Mouse (Mus musculus) R1 (cell line): ENCODE measurements around the gene Slc22a4.
"Not testable (repeated sequence)": the region's sequence is repeated elsewhere in the genome, so short reads cannot be mapped to it uniquely, and the experiment has no call there.

Source experiments
- DNase-seq: peaks from one replicate; pipeline ENCODE4 v3.0.0-alpha.2; 2018; ENCODE audit warnings: low read depth, low spot score

The Slc22a4 gene

DNA sequence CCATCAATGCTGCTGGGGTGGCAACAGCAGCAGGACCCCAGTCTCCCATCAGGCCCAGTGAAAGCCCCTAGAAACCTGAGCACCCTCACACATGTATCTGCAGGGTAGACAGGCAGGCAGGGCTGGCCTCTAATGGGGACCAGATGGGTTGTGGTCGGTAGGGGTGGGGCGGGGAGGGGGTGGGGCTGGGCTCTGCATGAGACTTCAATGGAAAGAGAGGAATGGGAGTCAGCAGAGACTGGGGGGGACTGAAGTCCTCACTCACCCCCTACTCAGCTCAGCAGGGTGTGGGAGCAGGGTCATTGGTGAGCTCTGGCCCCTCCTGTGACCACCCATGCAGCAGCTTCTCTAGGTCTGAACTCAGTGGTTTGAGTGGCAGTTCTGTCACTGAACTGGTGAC, 29.5 kb upstream of the Slc22a4 start:
- DNase-seq = no peak

GRCm38 (mm10) chr11:54056132-54056531, 28.2 kb upstream of the Slc22a4 start:
- no peak for DNase-seq

DNA sequence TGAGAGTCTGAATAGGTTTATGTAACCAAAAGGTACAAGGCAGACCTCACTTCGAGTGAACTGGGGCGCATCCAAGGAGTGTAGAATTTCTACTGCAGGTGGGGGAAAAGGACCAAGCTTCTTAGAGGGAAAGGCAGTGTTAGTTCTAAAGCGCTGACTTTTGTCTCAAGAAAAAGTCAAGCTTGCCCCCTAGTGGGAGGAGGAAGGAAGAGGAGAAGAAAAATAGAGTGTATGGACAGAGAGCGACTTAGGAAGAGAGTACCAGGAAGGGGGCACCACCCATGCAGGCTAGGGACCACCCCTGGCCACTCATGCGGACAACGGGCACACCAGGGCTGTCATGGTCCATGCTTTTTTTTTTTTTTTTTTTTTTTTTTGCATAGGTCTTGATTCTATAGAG, 26.4 kb upstream of the Slc22a4 start:
- DNase-seq = peak; percentile 67

- no peak for DNase-seq
These were observed 25.2 kb upstream of the Slc22a4 start for GRCm38 (mm10) chr11:54053090-54053489.

DNA sequence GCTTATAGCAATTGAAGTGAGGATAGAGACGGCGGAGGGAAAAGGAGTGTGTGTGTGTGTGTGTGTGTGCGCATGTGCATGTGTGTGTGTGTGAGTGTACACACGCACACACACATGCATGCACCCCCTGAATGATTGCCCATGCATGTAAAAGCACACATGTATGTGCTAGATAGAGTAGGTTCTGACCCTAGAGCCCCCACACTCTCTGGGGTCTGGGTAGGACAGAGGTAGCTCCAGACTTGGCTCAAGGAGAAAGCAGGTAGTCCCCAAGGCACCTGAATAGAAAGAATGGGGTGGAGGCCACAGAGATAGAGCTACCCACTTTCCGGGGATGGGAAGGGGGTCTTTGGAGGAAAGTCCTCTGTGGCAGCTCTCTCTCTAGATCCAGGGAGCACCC, 24.2 kb upstream of the Slc22a4 start:
- DNase-seq = no peak

DNA sequence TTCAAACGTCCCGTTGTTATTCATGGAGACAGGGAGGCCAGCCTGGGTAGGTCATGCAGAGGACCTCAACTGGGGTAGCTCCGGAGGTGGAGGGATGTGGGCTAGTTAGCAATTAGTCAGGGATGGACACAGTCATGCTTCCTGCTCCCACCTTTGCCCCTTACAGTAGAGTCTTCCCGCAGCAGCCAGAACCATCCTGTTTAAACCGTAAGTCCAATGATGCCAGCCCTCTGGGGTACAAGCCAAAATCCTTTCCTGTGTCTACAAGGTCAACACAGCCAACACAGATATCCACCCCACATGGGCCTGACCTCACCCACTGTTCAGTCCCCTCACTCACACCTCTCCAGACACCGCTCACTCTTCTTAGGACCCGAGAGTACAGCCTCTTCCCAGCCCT, 23.3 kb upstream of the Slc22a4 start:
- no peak for DNase-seq

DNA sequence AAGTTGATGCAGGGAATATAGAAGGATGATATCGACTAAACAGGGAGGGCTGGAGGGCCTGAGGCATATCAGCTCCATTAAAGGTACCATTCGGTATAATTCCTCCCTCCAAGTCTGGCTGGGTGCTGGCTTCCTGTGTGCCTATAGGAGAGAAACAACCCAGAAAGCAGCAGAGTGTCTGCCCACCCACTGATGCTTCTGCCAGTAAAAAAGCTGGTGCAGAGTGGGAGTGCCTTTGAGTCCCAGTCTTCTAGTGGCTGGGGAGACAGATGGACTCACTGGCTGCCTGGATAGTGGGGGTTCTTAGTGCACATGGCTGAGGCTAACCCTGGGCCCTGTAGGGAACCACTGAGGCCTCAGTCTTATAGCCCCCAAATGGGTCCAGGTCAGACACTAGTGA, 22.3 kb upstream of the Slc22a4 start:
- no peak for DNase-seq

DNA sequence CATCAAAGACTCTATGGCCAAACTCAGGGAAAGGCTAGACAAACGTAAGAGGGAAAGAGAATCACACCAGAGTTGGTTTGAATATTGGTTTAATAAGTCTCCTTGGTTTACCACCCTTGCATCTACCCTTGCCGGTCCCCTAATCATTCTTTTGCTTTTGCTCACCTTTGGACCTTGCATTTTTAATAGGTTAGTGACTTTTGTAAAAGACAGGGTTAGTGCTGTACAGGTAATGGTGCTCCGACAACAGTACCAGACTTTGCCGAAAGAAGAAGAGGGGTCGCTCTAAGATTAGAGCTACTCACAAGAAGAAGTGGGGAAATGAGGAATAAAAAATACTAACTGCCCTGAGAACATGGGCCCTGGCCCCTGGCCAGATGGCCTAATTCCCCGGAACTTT, 12.8 kb upstream of the Slc22a4 start:
- DNase-seq = no peak

GRCm38 (mm10) chr11:54032872-54033271, 5.0 kb upstream of the Slc22a4 start:
- DNase-seq = not testable (repeated sequence)

DNA sequence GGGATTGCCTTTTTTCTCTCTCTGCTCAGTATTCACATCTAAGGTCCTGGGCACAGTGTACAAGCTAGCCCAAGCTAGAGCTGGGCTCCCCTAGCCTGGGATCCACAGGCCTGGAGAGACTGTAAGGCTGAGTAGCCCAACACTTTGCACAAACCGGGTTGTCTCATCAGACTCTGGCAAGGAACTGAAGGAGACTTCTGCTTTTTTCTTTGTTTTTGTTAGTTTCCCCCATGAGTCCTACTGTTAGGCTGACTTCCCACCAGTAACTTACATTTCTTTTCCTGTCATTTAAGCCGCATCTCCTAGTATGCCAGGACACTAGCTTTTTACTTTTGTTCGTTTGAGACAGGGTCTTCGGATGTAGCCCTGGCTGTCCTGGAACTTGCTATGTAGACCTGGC, 1.1 kb upstream of the Slc22a4 start:
- no peak for DNase-seq

- DNase-seq = peak; percentile 21
These were observed 503 bp downstream of the Slc22a4 start for GRCm38 (mm10) chr11:54027131-54028043.

GRCm38 (mm10) chr11:54026491-54027041, 1.3 kb downstream of the Slc22a4 start:
- DNase-seq = no peak

GRCm38 (mm10) chr11:54021396-54022093, 6.3 kb downstream of the Slc22a4 start:
- no peak for DNase-seq

DNA sequence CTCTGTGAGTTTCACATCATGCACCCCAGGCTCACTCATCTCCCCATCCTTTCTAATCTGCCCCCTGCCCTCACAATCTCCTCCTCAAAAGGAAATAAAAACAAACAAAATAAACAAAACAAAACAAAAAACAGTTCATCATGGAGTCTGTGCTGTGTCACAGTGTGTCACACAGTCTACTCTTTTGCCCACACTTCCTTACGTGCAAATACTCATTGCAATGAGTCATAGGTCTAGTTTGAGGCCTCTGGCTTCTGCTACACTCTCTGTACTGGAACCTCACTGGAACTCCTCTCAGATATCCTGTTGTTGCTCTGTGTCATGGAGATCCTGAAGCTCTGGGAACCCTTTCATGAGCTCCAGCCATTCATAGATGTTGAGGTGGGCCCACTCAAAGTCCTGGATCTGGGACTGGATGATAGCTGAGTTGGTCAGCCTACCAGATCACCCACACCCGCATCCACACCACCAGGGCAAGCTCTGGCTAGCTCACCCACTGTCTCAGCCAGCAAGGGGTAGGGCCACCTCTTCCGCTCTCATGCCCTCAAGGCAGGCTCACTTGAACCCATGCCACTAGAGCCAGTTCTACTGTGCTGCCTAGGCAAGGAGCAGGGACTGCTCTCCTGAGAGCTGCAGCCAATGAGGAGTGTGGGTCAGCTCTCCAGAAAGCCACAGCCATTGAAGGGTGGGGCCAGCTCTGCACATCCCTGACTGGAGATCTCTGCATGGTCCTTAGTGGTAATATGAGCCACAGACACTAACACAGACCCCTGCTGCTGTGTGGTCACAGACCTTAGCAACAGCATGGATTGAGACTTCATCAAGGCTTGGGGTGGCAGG, 8.8 kb downstream of the Slc22a4 start:
- no peak for DNase-seq

DNA sequence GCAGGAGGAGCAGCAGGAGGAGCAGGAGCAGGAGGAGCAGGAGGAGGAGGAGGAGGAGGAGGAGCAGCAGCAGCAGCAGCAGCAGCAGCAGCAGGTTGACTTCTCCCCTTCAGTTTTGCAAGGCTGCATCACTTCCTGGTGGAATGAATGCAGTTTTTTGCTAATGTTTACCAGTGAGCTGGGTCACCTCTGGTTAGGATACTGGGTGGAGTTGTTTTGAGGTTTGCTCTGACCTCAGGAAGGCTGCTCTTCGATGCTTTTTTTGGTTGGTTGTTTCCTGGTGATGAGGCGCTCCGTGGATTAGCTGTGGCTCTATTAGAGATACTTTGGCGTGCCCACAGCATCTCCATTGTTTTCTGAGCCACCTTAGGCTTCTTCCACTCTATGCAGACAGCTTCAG, 10.3 kb downstream of the Slc22a4 start:
- no peak for DNase-seq

DNA sequence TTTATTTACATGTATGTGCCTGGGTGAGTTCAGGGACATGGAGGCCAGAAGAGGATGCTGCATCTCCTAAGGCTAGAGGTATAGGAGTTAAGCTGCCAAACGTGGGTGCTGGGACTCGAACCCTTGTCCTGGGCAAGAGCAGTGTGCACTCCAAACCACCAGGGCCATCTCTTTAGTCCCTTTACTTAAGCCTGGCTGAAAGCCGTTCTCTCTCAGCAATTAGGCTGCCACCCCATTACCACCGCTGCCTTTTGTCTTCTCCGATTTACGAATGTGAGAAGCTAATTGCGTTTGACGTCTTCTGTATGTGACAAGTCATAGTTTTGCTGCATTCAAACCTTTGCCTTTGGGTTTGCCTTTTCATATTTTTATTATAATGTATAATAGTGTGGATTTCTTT, 11.8 kb downstream of the Slc22a4 start:
- DNase-seq = no peak

DNA sequence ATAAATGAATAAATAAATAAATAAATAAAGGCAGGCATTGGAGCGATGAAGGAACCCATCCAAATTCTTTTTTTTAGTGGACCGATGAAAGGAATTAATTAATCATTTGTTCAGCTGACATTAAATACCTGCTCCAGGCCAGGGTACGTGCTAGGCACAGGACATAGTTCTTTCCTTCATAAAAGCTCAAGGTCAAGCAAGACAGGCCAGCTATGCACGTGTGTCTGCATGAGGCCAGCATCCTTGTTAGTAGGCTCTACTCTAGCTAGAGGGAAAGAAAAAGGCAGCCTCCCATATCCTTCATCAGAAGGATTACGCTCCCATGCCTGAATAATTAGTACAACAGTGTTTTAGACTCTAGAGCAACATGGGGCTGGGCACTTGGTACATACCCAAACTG, 14.9 kb downstream of the Slc22a4 start:
- no peak for DNase-seq

GRCm38 (mm10) chr11:54011255-54011654, 16.6 kb downstream of the Slc22a4 start:
- DNase-seq = no peak

DNA sequence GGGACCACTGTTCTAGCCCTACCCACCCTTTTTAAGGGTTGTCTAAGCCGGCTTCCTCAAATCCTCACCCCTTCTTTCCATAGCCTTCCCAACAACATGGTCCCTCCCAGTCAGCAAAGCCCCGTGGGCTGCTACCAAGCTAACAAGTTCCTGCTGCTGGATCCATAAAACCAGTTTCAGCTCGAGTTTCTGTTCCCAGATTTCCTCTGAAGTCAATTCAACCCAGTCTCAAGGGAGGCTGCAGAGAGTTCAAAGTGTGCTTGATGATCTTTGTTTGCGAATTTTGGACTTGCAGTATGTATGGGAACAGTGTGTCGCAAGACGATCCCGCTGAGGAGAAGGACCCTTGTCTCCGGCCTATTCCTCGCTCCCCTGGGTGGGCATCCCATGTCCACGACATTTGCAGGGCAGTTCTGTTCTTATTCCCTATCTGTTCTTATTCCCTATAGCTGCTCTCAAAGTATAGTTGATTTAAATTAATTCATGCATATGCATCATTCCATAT, 19.4 kb downstream of the Slc22a4 start:
- DNase-seq = no peak

DNA sequence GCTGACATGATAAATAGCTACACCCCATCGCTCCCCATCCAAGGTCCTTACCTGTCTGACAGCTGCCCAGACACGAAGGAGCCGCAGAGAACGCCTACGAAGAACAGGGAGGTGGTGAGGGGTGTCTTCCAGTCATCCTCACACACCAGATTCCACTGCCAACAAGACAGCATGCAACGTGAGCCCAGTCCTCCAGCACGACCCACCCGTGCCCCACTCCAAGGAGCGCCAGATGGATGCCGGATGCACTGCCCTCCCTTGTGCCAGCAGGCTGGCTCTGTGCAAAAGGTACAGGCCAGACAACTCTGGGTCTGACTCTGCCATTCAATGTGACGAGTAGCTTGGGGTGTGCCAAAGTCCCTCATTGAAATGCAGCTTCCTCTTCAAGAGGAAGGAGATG, 20.2 kb downstream of the Slc22a4 start:
- no peak for DNase-seq

DNA sequence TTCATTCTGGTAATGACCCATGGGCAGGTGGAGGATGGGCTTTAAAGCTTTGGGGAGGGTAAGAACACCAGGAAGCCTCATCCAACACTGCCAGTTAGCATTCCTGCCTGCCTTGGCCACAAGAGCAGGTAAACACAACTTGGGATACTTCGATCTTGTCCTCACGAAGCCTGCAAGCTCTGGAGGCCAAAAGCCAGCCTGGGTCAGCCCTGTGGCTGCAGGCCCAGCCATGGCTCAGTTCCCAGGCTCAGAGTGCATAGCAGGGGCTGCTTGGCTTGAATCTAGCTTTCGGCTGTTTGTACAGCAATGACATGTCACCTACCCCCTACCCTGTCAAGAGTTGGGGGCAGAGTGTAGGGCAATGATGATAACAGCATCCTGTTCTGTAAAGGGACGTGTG, 21.0 kb downstream of the Slc22a4 start:
- DNase-seq = no peak

DNA sequence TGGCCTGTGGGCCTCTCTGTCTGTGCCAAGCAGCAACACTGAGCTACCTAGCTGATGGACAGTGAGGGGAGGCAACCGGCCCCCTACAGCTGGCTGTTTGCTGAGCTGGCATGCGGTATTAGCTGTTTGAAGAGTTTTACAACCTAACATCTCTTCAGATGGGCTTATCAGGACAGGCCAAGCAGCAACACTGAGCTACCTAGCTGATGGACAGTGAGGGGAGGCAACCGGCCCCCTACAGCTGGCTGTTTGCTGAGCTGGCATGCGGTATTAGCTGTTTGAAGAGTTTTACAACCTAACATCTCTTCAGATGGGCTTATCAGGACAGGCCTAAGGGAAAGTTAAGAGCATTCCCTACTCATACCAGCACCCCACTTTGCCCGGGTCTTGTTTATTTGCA, 21.5 kb downstream of the Slc22a4 start:
- DNase-seq = not testable (repeated sequence)
